Mouse (Mus musculus) cortical plate, adult 2 months (tissue): ENCODE data around the gene Pakap.

Experiments
- CTCF ChIP-seq: fragments of 200-500 bp; IDR thresholded peaks from 2 replicates; pipeline ENCODE4 v1.5.1; 2011; ENCODE audit warnings: mild to moderate bottlenecking, control low read depth, low read length; ENCODE audit not compliant: insufficient read depth; ENCODE audit errors: extremely low read depth
- POLR2A ChIP-seq: fragments of 200-500 bp; IDR thresholded peaks from 2 replicates; pipeline ENCODE4 v1.6.1; 2011; ENCODE audit warnings: mild to moderate bottlenecking, low read length, control low read depth; ENCODE audit not compliant: insufficient read depth; ENCODE audit errors: extremely low read depth

DNA sequence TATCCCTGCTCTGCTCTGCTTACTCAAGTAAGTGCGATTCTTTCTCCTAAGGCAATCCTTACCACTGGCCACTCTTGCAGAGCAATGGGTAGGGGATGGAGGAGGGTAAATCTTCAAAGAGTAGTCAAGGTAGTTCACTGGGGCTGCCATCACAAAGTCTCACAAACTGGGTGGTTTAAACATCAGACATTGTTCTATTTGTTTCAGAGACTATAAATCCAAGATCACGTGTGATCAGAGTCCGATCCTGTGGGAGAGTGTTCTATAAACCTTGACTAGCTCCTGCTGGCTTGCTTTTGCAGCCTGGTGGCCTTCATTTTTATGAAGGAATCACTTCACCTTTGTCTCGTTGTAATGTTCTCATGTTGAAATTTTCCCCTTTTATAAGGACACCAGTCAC, 348.7 kb downstream of the Pakap start:
- TF ChIP-seq CTCF (no peak), POLR2A (no peak)
